Mouse (Mus musculus) ES-Bruce4 (cell line): Measurements from ENCODE around the gene Ap3m1.

Experiments used
- CTCF ChIP-seq: IDR thresholded peaks from one replicate; pipeline ENCODE4 v1.8.1; 2011; ENCODE audit warnings: low read depth, low read length
- EP300 ChIP-seq: IDR thresholded peaks from 2 replicates; pipeline ENCODE4 v1.6.1; 2011; ENCODE audit warnings: low read depth, low read length; ENCODE audit not compliant: insufficient read depth
- POLR2A ChIP-seq: IDR thresholded peaks from one replicate; pipeline ENCODE4 v1.8.1; 2011; ENCODE audit warnings: low read length; ENCODE audit not compliant: insufficient read depth

- TF ChIP-seq POLR2A = no peak
- no peak for TF ChIP-seq EP300
- no peak for TF ChIP-seq CTCF
Observed at GRCm38 (mm10) chr14:21047840-21048239, 4.5 kb downstream of the Ap3m1 start.
